Mouse (Mus musculus) stomach, postnatal 0 days (tissue): ENCODE measurements around the gene Dhdh. TPM values are rescaled to one million over a fixed set of nuclear protein-coding genes. Genes with fewer than 3 reads are reported as not detected.
"Not testable (repeated sequence)": the region's sequence is repeated elsewhere in the genome, so short reads cannot be mapped to it uniquely, and the experiment has no call there.

Source experiments
- ATAC-seq: fragments of 200-750 bp; cut with Nextera tagmentation; 2 replicates; pipeline ENCODE4 v1.8.0; 2017; ENCODE audit not compliant: low FRiP score, low TSS enrichment
- DNase-seq: peaks from one replicate; pipeline ENCODE4 v3.0.0-alpha.2; 2016; ENCODE audit warnings: low spot score
- H3K27ac ChIP-seq: fragments of 300-500 bp; sonication (generic); replicated peaks from 2 replicates; pipeline ENCODE4 v1.5.1; 2014; ENCODE audit warnings: mild to moderate bottlenecking, control low read depth
- H3K27me3 ChIP-seq: fragments of 300-500 bp; sonication (generic); 2 replicates; pipeline ENCODE4 v1.6.1; 2014; ENCODE audit warnings: low read length; ENCODE audit not compliant: control insufficient read depth, insufficient read depth
- H3K36me3 ChIP-seq: fragments of 300-500 bp; sonication (generic); 2 replicates; pipeline ENCODE4 v1.6.1; 2014; ENCODE audit warnings: low read length, mixed read lengths; ENCODE audit not compliant: control insufficient read depth, insufficient read depth
- H3K4me1 ChIP-seq: fragments of 300-500 bp; sonication (generic); replicated peaks from 2 replicates; pipeline ENCODE4 v1.6.1; 2014; ENCODE audit warnings: antibody characterized with exemption; ENCODE audit not compliant: control insufficient read depth, insufficient read depth
- H3K4me2 ChIP-seq: fragments of 300-500 bp; sonication (generic); replicated peaks from 2 replicates; pipeline ENCODE4 v1.6.1; 2014; ENCODE audit warnings: low read depth, mild to moderate bottlenecking, control low read depth, moderate library complexity
- H3K4me3 ChIP-seq: fragments of 300-500 bp; sonication (generic); 2 replicates; pipeline ENCODE4 v1.5.1; 2014; ENCODE audit warnings: low read depth, low read length, control low read depth
- H3K9ac ChIP-seq: fragments of 300-500 bp; sonication (generic); 2 replicates; pipeline ENCODE4 v1.6.1; 2014; ENCODE audit warnings: mild to moderate bottlenecking, low read length, control low read depth, mixed read lengths
- H3K9me3 ChIP-seq: fragments of 300-500 bp; sonication (generic); 2 replicates; pipeline ENCODE4 v1.6.1; 2016; ENCODE audit warnings: low read length; ENCODE audit not compliant: control insufficient read depth
- CTCF ChIP-seq: IDR thresholded peaks from 2 replicates; pipeline ENCODE4 v1.5.1; 2016; ENCODE audit warnings: antibody characterized with exemption, low read depth, mild to moderate bottlenecking, moderate library complexity
- EP300 ChIP-seq: optimal IDR thresholded peaks from 2 replicates; pipeline ENCODE3; 2016; ENCODE audit warnings: antibody characterized with exemption
- WGBS: fragments of 180-500 bp; shearing (Covaris S2); extraction: QIAGEN DNeasy Blood & Tissue Kit; methylation state at CpG from one replicate; pipeline ENCODE4 v1.1.7; 2014; 5-methylcytosine and 5-hydroxymethylcytosine counted together
- polyA plus RNA-seq: library from polyadenylated mRNA; unstranded; fragments of >200 nt; fragmentation: Nextera tagmentation; extraction: Ambion mirVana; gene quantifications from 2 replicates; pipeline ENCODE4 v1.2.1, GENCODE M21; 2015

The Dhdh gene
- polyA plus RNA-seq, 1 experiment from 2014 or later = 1.1 TPM

DNA sequence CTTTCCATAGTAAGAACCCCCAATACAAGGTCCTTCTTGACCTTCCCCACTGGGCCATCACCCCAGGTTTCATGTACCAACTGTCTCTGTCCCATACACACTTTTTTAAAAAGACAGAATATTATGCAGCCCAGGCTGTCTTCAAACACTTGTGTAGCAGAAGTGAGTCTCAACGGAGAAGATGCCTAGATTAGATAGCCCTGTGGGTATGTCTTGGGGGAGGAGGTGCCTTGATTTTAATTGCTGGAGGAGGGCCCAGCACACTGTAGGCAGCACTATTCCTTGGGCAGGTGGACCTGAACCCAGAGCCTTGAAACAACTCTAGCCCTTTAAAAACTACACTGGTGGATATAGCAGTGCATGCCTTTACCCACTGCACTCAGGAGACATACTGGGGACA, 6.4 kb downstream of the Dhdh start:
- ATAC-seq (no peak), DNase-seq (no peak)
- Histone ChIP-seq H3K4me2 (no peak overlapping the region), H3K36me3 (no peaks in the 10 kb centered on the region), H3K4me3 (no peak overlapping the region), H3K9ac (no peak overlapping the region), H3K9me3 (no peaks in the 10 kb centered on the region), H3K27ac (no peak overlapping the region), H3K4me1 (no peaks in the 10 kb centered on the region), H3K27me3 (no peaks in the 10 kb centered on the region)
- 63% methylated on average over 1 of the region's 1 CpGs for WGBS
- TF ChIP-seq CTCF (no peak), EP300 (no peak)

DNA sequence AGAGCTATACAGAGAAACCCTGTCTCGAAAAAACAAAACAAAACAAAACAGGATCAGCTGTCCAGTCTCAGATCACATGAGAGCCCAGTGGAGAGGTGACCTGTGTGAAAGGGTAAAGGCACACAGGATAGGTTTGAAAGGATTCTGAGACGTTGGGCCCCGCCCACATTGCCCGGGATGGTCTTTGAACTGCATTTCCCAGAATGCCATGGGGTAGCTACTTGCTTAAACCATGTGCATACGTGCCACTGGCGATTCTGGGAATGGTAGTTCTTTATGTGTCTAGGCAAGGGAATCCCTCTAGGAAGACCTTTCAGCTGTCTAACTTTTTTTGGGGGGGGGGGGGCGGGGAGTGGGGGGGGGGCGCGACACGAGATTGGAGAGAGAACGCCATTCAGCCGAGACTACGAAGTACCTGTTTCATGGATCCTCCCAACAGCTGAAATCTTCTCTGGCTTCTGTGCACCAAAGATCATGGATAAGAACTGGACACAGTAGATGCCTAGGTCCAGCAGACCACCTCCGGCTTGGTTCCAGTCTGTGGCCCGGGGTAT, 7.2 kb downstream of the Dhdh start, which contains the start of gene Tulp2:
Gene Tulp2, plus strand, starts transcription at position 504 of the 554 bp plus-strand sequence.
- no peaks in the 10 kb centered on the region for H3K9me3 ChIP-seq
- WGBS = 50% methylated on average over 15 of the region's 15 CpGs
- DNase-seq (peak; percentile 65), ATAC-seq (peak; percentile 71)
- H3K4me2 ChIP-seq = no peak within 1 kb of the TSS
- no peak within 1 kb of the TSS for H3K27ac ChIP-seq
- H3K36me3 ChIP-seq = no peaks in the 10 kb centered on the region
- H3K4me3 ChIP-seq = no peak within 1 kb of the TSS
- TF ChIP-seq EP300 = no peak
- TF ChIP-seq CTCF = no peak
- no peaks in the 10 kb centered on the region for H3K4me1 ChIP-seq
- H3K27me3 ChIP-seq = no peaks in the 10 kb centered on the region
- H3K9ac ChIP-seq = no peak within 1 kb of the TSS

DNA sequence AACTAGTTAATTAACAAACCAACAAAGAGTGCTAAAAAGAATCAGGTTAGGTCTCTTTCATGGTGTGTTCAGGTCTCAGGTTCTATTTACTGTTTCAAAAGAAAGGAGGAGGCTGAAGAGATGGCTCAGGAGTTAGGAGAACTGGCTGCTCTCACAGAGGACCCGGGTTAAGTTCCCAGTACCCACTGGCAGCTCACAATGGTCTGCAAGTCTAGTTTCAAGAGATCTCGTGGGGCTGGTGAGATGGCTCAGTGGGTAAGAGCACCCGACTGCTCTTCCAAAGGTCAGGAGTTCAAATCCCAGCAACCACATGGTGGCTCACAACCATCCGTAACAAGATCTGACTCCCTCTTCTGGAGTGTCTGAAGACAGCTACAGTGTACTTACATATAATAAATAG, 8.3 kb downstream of the Dhdh start:
- not testable (repeated sequence) for H3K4me1 ChIP-seq, H3K27me3 ChIP-seq, H3K9me3 ChIP-seq, H3K27ac ChIP-seq, DNase-seq, H3K4me3 ChIP-seq, H3K9ac ChIP-seq, H3K4me2 ChIP-seq, H3K36me3 ChIP-seq, ATAC-seq
- 79% methylated on average over 3 of the region's 4 CpGs for WGBS

DNA sequence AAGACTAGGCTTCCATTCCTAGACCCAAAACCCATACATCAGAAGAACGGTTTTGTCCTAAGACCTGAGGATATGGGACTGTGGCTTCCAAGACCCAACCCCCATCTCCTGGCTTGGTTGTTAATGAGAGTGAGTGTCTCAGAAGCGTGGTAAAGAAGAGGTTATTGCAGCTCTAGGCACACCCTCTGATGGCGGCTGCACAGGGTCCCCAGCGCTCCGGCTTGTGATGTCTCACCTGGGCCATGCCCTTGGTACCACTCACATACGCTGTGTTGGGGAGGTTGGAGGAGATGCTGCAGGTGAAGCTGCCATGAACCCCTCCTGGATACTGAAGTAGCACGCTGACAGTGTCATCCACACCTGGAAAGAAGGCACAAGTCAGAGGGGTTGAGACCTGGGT, 9.8 kb downstream of the Dhdh start:
- DNase-seq (no peak), ATAC-seq (no peak)
- H3K4me3 ChIP-seq = no peak overlapping the region
- no peak overlapping the region for H3K9ac ChIP-seq
- H3K36me3 ChIP-seq = no peaks in the 10 kb centered on the region
- no peaks in the 10 kb centered on the region for H3K4me1 ChIP-seq
- H3K9me3 ChIP-seq = no peaks in the 10 kb centered on the region
- no peak overlapping the region for H3K27ac ChIP-seq
- 89% methylated on average over 7 of the region's 7 CpGs for WGBS
- no peak overlapping the region for H3K4me2 ChIP-seq
- no peak for TF ChIP-seq CTCF
- TF ChIP-seq EP300 = no peak
- H3K27me3 ChIP-seq = no peaks in the 10 kb centered on the region

DNA sequence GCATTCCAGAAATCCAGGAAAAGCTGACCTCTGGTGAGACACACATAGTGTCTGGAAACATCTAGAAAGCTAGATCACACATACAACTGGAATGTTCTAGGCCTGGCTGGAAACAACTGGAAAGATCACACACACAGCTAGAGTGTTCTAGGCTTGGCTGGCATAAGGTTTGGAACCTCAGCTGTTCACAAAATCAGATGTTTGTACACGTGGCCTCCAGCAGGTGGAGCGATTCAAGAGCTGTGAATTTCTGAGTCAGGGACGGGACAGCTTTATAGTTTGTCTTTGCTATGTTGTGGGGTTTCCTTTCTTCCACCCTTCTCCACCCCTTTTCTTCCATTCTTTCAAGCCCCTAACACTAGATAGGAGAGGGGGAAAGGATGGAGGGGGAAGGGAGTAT, 11.6 kb downstream of the Dhdh start:
- no peak for TF ChIP-seq EP300
- peak; percentile 91 for TF ChIP-seq CTCF
- WGBS = 6% methylated on average over 3 of the region's 3 CpGs

DNA sequence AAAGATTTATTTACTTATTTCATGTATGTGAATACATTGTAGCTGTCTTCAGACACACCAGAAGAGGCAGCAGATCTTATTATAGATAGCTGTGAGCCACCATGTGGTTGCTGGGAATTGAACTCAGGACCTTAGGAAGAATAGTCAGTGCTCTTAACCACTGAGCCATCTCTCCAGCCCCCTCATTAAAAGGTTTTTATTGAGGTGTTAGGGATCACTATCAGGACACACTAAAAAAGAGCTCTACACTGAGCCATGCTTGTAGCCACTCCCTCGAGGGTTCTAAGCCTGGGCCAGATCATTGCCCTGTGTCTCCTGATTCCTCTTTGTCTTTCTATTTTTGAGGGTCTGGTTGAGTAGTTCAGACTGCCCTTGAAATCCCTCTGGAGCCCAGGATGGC, 12.2 kb downstream of the Dhdh start:
- no peaks in the 10 kb centered on the region for H3K27me3 ChIP-seq
- no peaks in the 10 kb centered on the region for H3K4me1 ChIP-seq
- H3K36me3 ChIP-seq = no peaks in the 10 kb centered on the region
- H3K4me2 ChIP-seq = no peak overlapping the region
- TF ChIP-seq EP300 = no peak
- no peak for TF ChIP-seq CTCF
- H3K9me3 ChIP-seq = no peaks in the 10 kb centered on the region
- ATAC-seq = no peak
- WGBS = 44% methylated on average over 1 of the region's 1 CpGs
- H3K9ac ChIP-seq = no peak overlapping the region
- no peak overlapping the region for H3K27ac ChIP-seq
- no peak overlapping the region for H3K4me3 ChIP-seq
- no peak for DNase-seq

More for the DNA sequence above, 11.6 kb downstream of the Dhdh start:
- no peaks in the 10 kb centered on the region for H3K4me1 ChIP-seq
- H3K4me2 ChIP-seq = no peak overlapping the region
- no peak overlapping the region for H3K9ac ChIP-seq
- no peaks in the 10 kb centered on the region for H3K36me3 ChIP-seq
- H3K4me3 ChIP-seq = no peak overlapping the region
- H3K27me3 ChIP-seq = no peaks in the 10 kb centered on the region
- ATAC-seq (peak; percentile 47; the same call in 1 of the 2 replicates), DNase-seq (peak; percentile 64)
- no peak overlapping the region for H3K27ac ChIP-seq
- no peaks in the 10 kb centered on the region for H3K9me3 ChIP-seq
